Mouse (Mus musculus): ENCODE results near the gene Tom1l1. TPM values are rescaled to one million over a fixed set of nuclear protein-coding genes. Genes with fewer than 3 reads are reported as not detected.
A peak's percentile ranks its signal among the peaks of the same experiment; 100 is the strongest.

The Tom1l1 gene
- polyA plus RNA-seq, 1 experiment from 2014 or later = 37.3 TPM

DNA sequence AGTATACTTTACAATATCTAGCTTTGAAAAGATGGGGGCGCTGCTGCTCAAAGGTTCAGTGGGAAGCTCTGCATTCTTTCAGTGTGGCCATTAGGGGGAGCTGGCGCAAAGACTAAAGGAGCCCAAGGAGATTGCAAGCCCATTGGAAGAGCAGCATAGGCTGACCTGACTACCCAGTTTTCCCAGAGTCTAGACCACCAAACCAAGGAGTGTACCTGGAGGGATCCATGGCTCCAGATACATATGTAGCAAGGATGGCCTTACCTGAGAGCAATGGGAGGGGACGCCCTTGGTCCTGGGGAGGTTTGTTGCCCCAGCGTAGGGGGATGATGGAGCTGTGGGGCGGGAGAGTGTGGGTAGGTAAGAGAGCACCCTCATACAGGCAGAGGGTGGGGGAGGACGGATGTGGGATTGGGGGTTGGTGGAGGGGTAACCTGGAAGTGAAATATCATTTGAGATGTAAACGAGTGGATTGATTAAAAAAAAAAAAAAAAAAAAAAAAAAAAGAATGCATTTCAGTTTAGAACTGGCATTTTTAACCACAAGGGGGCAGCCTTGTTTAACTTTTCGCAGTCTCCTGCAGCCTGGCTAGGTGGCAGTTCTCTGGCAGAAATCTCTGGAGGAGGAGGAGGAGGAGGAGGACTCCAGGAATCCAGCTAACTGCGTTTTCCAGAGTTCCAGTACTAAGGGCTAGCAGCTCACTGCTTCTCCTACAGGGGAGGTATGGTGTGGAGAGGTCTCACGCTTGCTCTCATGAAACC is 9.5 kb upstream of the Tom1l1 start:
- Histone ChIP-seq H3K4me1 (ENCODE audit: control insufficient read depth, insufficient read depth, low read length) (no peaks in the 10 kb centered on the region), H3K4me3 (ENCODE audit: low read depth, low read length) (no peak overlapping the region), H3K9me3 (ENCODE audit: control insufficient read depth, low read depth, low read length) (no peaks in the 10 kb centered on the region), H3K36me3 (ENCODE audit: control insufficient read depth, insufficient read depth, low read length) (no peaks in the 10 kb centered on the region), H3K27me3 (ENCODE audit: control insufficient read depth, insufficient read depth, low read length) (no peaks in the 10 kb centered on the region), H3K9ac (replicated peaks; ENCODE audit: low read depth, low read length) (no peak overlapping the region), H3K4me2 (replicated peaks; ENCODE audit: low read depth, low read length) (peak overlapping the region; percentile 8), H3K27ac (ENCODE audit: low read length) (no peak overlapping the region)
- peak; percentile 81; the same call in 1 of the 2 replicates for ATAC-seq (ENCODE audit: insufficient number of reproducible peaks, insufficient read depth, low FRiP score, low read depth)
- 19% methylated on average over 10 of the region's 10 CpGs for WGBS

DNA sequence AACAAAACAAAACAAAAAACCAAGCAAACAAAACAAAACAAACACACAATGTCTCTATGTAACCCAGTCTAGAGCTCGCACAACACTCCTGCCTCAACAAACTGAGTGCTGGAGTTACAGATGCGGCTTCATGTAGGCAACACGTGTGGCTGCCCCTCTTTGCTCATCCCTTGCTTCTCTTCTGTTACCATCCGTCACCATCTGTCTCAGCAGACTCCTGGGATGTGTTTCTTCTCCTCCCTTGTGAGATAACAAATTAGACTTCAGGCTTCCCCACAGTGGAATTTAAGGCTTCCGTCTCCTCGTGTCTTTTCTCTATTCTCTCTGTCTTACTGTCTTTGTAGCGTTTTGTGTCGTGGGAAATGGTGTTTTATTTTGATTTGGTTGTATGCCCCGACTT is 7.6 kb upstream of the Tom1l1 start:
- H3K9ac ChIP-seq (replicated peaks; ENCODE audit: low read depth, low read length) = no peak overlapping the region
- no peak overlapping the region for H3K4me3 ChIP-seq (ENCODE audit: low read depth, low read length)
- H3K9me3 ChIP-seq (ENCODE audit: control insufficient read depth, low read depth, low read length) = no peaks in the 10 kb centered on the region
- H3K27ac ChIP-seq (ENCODE audit: low read length) = no peak overlapping the region
- no peak overlapping the region for H3K4me2 ChIP-seq (replicated peaks; ENCODE audit: low read depth, low read length)
- no peaks in the 10 kb centered on the region for H3K4me1 ChIP-seq (ENCODE audit: control insufficient read depth, insufficient read depth, low read length)
- WGBS = 40% methylated on average over 9 of the region's 9 CpGs
- no peak for ATAC-seq (ENCODE audit: insufficient number of reproducible peaks, insufficient read depth, low FRiP score, low read depth)
- no peaks in the 10 kb centered on the region for H3K36me3 ChIP-seq (ENCODE audit: control insufficient read depth, insufficient read depth, low read length)
- H3K27me3 ChIP-seq (ENCODE audit: control insufficient read depth, insufficient read depth, low read length) = no peaks in the 10 kb centered on the region

DNA sequence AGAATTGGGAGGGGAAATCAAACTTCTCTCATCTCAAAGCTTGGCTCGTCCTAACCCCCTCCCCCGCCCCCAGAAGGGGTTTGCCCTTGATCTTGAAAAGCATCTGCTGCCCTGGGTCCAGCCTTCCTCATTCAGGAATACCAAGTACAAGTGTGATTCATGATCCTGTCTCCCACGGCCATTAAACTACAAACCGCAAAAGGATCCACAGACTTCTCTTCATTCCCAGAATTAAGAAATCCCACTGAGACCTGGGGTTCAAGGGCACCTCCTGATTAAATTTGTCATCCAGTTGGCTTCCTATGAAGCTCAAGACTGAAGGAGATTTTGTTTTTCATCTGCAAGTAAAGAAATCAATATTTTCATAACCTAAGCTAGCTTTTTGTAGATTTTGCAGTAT is 6.0 kb upstream of the Tom1l1 start:
- H3K9ac ChIP-seq (replicated peaks; ENCODE audit: low read depth, low read length) = no peak overlapping the region

DNA sequence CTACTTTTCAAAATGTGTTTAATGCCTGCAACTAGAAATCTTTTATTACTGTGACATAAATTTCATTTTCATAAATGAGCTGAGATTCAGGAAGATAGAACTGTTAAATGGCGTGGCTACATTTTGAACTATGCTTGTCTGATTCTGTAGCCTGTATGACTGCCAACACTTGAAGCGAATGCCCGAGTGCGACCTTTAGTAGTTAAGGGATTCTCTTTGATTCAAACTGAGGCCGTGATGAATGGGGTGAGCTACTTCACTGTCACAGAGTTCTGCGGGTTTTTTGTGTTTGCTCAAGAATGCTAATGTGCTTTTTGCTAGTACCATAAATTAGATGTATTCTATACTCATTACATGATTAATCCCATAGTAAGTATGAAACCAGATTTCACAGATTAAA is 2.2 kb upstream of the Tom1l1 start:
- H3K4me2 ChIP-seq (replicated peaks; ENCODE audit: low read depth, low read length) = no peak overlapping the region
- no peak for ATAC-seq (ENCODE audit: insufficient number of reproducible peaks, insufficient read depth, low FRiP score, low read depth)
- H3K4me3 ChIP-seq (ENCODE audit: low read depth, low read length) = no peak overlapping the region
- H3K4me1 ChIP-seq (ENCODE audit: control insufficient read depth, insufficient read depth, low read length) = peaks cover 7% of the 10 kb centered on the region; the same call in 1 of the 2 replicates
- H3K36me3 ChIP-seq (ENCODE audit: control insufficient read depth, insufficient read depth, low read length) = no peaks in the 10 kb centered on the region
- H3K27me3 ChIP-seq (ENCODE audit: control insufficient read depth, insufficient read depth, low read length) = no peaks in the 10 kb centered on the region
- no peaks in the 10 kb centered on the region for H3K9me3 ChIP-seq (ENCODE audit: control insufficient read depth, low read depth, low read length)
- 45% methylated on average over 6 of the region's 6 CpGs for WGBS
- no peak overlapping the region for H3K27ac ChIP-seq (ENCODE audit: low read length)
- no peak overlapping the region for H3K9ac ChIP-seq (replicated peaks; ENCODE audit: low read depth, low read length)

More for the DNA sequence above, 6.0 kb upstream of the Tom1l1 start:
- no peaks in the 10 kb centered on the region for H3K9me3 ChIP-seq (ENCODE audit: control insufficient read depth, low read depth, low read length)
- WGBS = 44% methylated on average over 4 of the region's 4 CpGs
- ATAC-seq (ENCODE audit: insufficient number of reproducible peaks, insufficient read depth, low FRiP score, low read depth) = no peak
- no peaks in the 10 kb centered on the region for H3K4me1 ChIP-seq (ENCODE audit: control insufficient read depth, insufficient read depth, low read length)
- no peaks in the 10 kb centered on the region for H3K36me3 ChIP-seq (ENCODE audit: control insufficient read depth, insufficient read depth, low read length)
- H3K27ac ChIP-seq (ENCODE audit: low read length) = no peak overlapping the region
- H3K4me3 ChIP-seq (ENCODE audit: low read depth, low read length) = no peak overlapping the region
- H3K4me2 ChIP-seq (replicated peaks; ENCODE audit: low read depth, low read length) = no peak overlapping the region
- H3K27me3 ChIP-seq (ENCODE audit: control insufficient read depth, insufficient read depth, low read length) = no peaks in the 10 kb centered on the region

DNA sequence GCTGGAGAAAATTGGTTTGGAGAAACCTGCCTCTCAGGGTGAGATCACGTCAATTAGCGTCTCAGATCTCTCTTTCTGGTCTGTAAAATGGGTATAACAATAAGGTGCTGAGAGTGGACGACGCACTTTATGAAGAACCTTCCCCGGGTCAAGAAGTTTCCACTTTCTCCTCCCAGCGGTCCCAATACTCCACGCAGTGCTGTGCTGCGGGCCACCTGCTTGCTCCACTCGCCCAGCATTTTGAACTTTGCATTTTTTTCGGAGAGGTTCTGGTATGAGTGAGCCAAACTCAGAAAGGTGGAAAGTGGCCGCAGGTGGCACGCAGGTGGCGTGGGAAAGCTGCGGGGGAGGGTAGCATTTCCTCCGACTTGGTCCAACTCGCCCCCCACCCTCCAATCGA is 1.1 kb downstream of the Tom1l1 start:
- H3K9me3 ChIP-seq (ENCODE audit: control insufficient read depth, low read depth, low read length) = no peaks in the 10 kb centered on the region
- no peaks in the 10 kb centered on the region for H3K27me3 ChIP-seq (ENCODE audit: control insufficient read depth, insufficient read depth, low read length)
- WGBS = 1% methylated on average over 17 of the region's 17 CpGs
- peaks cover 7% of the 10 kb centered on the region; the same call in 1 of the 2 replicates for H3K4me1 ChIP-seq (ENCODE audit: control insufficient read depth, insufficient read depth, low read length)
- no peak for ATAC-seq (ENCODE audit: insufficient number of reproducible peaks, insufficient read depth, low FRiP score, low read depth)
- peak overlapping the region; percentile 89 for H3K4me2 ChIP-seq (replicated peaks; ENCODE audit: low read depth, low read length)
- H3K9ac ChIP-seq (replicated peaks; ENCODE audit: low read depth, low read length) = peak overlapping the region; percentile 38
- H3K4me3 ChIP-seq (ENCODE audit: low read depth, low read length) = peak overlapping the region; percentile 45
- H3K27ac ChIP-seq (ENCODE audit: low read length) = no peak overlapping the region
- no peaks in the 10 kb centered on the region for H3K36me3 ChIP-seq (ENCODE audit: control insufficient read depth, insufficient read depth, low read length)

DNA sequence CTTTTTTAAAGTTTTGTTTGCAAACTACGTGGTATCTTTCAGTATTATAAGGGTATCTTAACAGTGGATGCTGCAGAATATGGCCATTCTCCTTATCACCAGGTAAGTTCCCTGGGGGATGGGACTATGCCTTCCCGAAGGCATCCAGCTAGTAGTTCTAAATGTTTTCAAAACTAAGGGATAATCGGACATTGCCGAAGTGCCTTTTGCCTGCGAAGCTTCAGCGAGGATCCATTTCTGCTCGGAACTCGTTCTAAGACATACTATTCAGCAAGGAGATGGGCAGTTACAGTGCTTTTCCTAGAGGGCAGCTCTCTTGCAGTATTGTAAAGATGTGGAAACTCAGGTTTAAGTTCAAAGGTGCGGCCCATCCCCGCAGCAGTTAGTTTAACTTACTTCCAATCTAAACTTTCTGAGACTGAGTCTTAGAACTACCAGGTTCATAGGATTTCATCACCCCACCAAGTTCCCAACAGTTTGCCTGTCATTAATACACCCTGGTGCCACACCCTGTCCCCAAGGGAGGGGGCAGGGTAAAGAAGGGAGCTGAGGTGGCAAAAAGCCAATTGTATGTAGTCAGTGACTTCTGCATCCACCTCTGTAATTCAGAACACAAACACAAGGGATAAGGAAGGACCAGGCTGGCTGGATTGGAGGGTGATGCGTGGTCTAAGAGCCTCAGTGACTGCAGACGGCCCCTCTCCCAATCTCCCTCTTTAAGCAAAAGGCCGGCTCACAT is 1.7 kb downstream of the Tom1l1 start:
- peak overlapping the region; percentile 38; the same call in 1 of the 2 replicates for H3K9ac ChIP-seq (replicated peaks; ENCODE audit: low read depth, low read length)
- WGBS = 68% methylated on average over 13 of the region's 13 CpGs
- 0 out of 2 replicates have a peak, but pooled peaks have one; percentile 31 for ATAC-seq (ENCODE audit: insufficient number of reproducible peaks, insufficient read depth, low FRiP score, low read depth)

DNA sequence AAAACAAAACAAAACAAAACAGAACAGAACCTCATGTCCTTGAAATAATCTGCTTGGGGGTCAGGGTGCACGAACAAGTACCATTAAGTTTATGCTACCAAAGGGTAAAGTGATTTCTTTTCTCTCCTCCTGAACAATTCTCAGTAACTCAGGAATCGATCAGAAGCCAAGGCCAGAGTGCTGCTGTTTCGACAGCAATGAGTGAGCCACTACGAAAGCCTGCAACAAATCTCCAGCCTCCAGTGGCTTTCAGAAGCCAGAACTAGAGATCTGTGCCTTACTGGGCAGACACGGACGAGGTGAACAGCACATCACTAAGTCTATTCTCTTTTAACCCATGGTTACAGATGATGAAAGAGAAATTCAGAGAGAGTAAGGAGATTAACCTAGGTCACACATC is 3.0 kb downstream of the Tom1l1 start:
- H3K27ac ChIP-seq (ENCODE audit: low read length) = no peak overlapping the region
- no peak for ATAC-seq (ENCODE audit: insufficient number of reproducible peaks, insufficient read depth, low FRiP score, low read depth)
- no peaks in the 10 kb centered on the region; the same call in 1 of the 2 replicates for H3K36me3 ChIP-seq (ENCODE audit: control insufficient read depth, insufficient read depth, low read length)
- no peaks in the 10 kb centered on the region for H3K9me3 ChIP-seq (ENCODE audit: control insufficient read depth, low read depth, low read length)
- no peak overlapping the region for H3K4me2 ChIP-seq (replicated peaks; ENCODE audit: low read depth, low read length)
- no peak overlapping the region for H3K9ac ChIP-seq (replicated peaks; ENCODE audit: low read depth, low read length)
- WGBS = 80% methylated on average over 6 of the region's 6 CpGs
- no peak overlapping the region for H3K4me3 ChIP-seq (ENCODE audit: low read depth, low read length)
- peaks cover 7% of the 10 kb centered on the region; the same call in 1 of the 2 replicates for H3K4me1 ChIP-seq (ENCODE audit: control insufficient read depth, insufficient read depth, low read length)
- no peaks in the 10 kb centered on the region for H3K27me3 ChIP-seq (ENCODE audit: control insufficient read depth, insufficient read depth, low read length)

More for the DNA sequence above, 1.7 kb downstream of the Tom1l1 start:
- Histone ChIP-seq H3K4me2 (replicated peaks; ENCODE audit: low read depth, low read length) (peak overlapping the region; percentile 89), H3K36me3 (ENCODE audit: control insufficient read depth, insufficient read depth, low read length) (no peaks in the 10 kb centered on the region), H3K27me3 (ENCODE audit: control insufficient read depth, insufficient read depth, low read length) (no peaks in the 10 kb centered on the region), H3K4me1 (ENCODE audit: control insufficient read depth, insufficient read depth, low read length) (peaks cover 7% of the 10 kb centered on the region; the same call in 1 of the 2 replicates), H3K4me3 (ENCODE audit: low read depth, low read length) (peak overlapping the region; percentile 45), H3K9me3 (ENCODE audit: control insufficient read depth, low read depth, low read length) (no peaks in the 10 kb centered on the region), H3K27ac (ENCODE audit: low read length) (no peak overlapping the region)

DNA sequence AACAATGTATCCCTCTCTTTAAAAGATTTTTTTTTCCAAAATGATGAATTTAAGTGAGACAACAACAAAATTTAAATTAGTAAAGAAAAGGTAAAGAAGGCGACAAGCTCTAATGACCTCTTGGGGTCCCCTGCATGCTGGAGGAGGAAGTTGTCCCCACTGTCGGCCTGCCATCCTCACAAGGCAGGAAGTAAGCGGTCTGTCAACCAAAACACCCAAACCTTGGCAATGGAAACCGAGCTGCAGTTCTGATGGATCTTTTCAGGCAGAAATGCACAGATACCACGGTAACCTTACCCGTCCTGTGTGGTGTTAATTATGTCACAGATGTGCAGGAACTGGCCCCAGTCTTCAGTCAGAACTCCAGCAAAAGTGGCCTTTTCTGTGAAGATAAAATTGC is 3.4 kb downstream of the Tom1l1 start:
- H3K4me3 ChIP-seq (ENCODE audit: low read depth, low read length) = no peak overlapping the region
- ATAC-seq (ENCODE audit: insufficient number of reproducible peaks, insufficient read depth, low FRiP score, low read depth) = no peak

More for the DNA sequence above, 3.4 kb downstream of the Tom1l1 start:
- Histone ChIP-seq H3K4me1 (ENCODE audit: control insufficient read depth, insufficient read depth, low read length) (peaks cover 7% of the 10 kb centered on the region; the same call in 1 of the 2 replicates), H3K9ac (replicated peaks; ENCODE audit: low read depth, low read length) (no peak overlapping the region), H3K36me3 (ENCODE audit: control insufficient read depth, insufficient read depth, low read length) (no peaks in the 10 kb centered on the region; the same call in 1 of the 2 replicates), H3K4me2 (replicated peaks; ENCODE audit: low read depth, low read length) (no peak overlapping the region), H3K27me3 (ENCODE audit: control insufficient read depth, insufficient read depth, low read length) (no peaks in the 10 kb centered on the region), H3K27ac (ENCODE audit: low read length) (no peak overlapping the region), H3K9me3 (ENCODE audit: control insufficient read depth, low read depth, low read length) (no peaks in the 10 kb centered on the region)
- 75% methylated on average over 6 of the region's 6 CpGs for WGBS

All from stomach, embryonic 14.5 days (tissue).